Mouse (Mus musculus): ENCODE results near the gene Rpl18a. TPM values are rescaled to one million over a fixed set of nuclear protein-coding genes. Genes with fewer than 3 reads are reported as not detected.

Gene Rpl18a
- polyA plus RNA-seq, 1 experiment from 2014 or later, result 5,375 TPM

DNA sequence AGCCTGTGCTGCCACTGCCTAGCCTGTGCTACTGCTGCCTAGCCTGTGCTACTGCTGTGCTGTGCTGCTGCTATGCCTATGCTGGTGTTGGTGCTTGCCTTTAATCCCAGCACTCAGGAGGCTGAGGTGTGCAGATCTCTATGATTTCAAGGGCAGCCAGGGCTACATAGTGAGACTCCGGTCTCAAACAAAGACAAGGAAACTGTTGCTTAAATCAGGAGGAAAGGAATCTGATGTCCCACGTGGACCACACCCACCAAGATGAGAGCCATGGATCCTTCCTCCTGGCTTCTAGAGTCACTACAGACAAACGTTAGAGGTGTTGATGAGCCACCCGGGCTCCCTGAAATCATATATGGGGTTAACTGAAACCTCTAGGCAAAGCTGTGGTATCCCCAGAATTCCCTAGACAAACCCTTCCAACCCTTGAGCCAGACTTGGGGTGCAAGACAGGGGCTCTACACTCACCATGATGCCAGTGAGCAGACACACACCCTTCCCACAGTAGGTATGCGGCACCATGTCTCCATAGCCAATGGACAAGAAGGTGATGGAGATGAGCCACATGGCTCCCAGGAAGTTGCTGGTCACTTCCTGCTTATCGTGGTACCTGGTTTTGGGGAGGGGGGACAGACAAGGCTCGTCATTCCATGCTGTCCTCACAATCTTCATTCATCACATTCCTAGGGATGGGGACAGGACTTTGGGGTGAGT lies 46.9 kb downstream of the Rpl18a start:
- no peaks in the 10 kb centered on the region for H3K4me1 ChIP-seq (ENCODE audit: control insufficient read depth, insufficient read depth, low read length)
- no peaks in the 10 kb centered on the region for H3K36me3 ChIP-seq (ENCODE audit: control insufficient read depth, insufficient read depth, low read length)
- ATAC-seq (ENCODE audit: low FRiP score, low TSS enrichment), result no peak
- no peak overlapping the region for H3K4me3 ChIP-seq (ENCODE audit: low read length)
- H3K27ac ChIP-seq (ENCODE audit: low read depth, low read length), result no peak overlapping the region
- H3K9ac ChIP-seq (ENCODE audit: low read depth, low read length), result no peak overlapping the region
- no peak overlapping the region for H3K4me2 ChIP-seq (replicated peaks; ENCODE audit: low read depth, low read length)
- no peaks in the 10 kb centered on the region for H3K9me3 ChIP-seq (ENCODE audit: control insufficient read depth, low read length)
- WGBS, result 75% methylated on average over 7 of the region's 7 CpGs
- no peaks in the 10 kb centered on the region for H3K27me3 ChIP-seq (ENCODE audit: control insufficient read depth, insufficient read depth, low read length)

DNA sequence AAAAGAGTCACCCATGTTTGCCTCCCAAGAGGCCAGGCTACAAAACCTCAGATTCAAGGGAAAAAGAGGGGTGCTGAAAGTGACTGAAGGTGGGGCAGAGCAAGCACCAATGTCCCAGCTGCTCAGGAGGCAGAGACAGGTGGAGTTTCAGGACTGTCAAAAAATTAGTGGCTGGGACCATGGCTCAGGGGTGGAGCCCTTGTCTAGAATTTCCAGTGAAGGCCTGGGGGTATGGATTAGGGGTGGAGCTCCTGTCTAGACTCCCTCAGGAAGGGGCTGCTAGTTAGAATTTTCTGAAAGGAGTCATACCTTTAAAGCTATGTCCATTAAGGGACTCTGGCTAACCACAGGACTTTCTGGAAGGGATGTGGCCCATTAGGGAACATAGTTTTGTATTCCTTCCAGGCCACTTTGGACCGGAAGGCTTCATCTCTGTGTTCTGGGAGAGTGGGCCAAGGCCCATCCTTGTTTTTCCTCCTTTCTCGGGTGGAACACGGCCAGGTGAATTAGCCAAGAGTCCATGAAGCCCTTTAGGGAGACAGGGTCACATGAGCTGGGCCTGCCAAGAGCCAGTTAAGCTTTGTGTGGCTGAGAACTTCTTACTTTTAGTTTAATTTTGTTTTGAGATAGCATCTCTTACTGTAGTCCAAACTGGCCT lies 47.8 kb downstream of the Rpl18a start:
- no peak overlapping the region for H3K4me3 ChIP-seq (ENCODE audit: low read length)
- H3K27me3 ChIP-seq (ENCODE audit: control insufficient read depth, insufficient read depth, low read length), result no peaks in the 10 kb centered on the region
- no peak for ATAC-seq (ENCODE audit: low FRiP score, low TSS enrichment)
- no peak overlapping the region for H3K27ac ChIP-seq (ENCODE audit: low read depth, low read length)
- 85% methylated on average over 3 of the region's 3 CpGs for WGBS
- H3K9me3 ChIP-seq (ENCODE audit: control insufficient read depth, low read length), result no peaks in the 10 kb centered on the region
- no peak overlapping the region for H3K4me2 ChIP-seq (replicated peaks; ENCODE audit: low read depth, low read length)
- H3K36me3 ChIP-seq (ENCODE audit: control insufficient read depth, insufficient read depth, low read length), result no peaks in the 10 kb centered on the region
- no peak overlapping the region for H3K9ac ChIP-seq (ENCODE audit: low read depth, low read length)
- H3K4me1 ChIP-seq (ENCODE audit: control insufficient read depth, insufficient read depth, low read length), result no peaks in the 10 kb centered on the region

DNA sequence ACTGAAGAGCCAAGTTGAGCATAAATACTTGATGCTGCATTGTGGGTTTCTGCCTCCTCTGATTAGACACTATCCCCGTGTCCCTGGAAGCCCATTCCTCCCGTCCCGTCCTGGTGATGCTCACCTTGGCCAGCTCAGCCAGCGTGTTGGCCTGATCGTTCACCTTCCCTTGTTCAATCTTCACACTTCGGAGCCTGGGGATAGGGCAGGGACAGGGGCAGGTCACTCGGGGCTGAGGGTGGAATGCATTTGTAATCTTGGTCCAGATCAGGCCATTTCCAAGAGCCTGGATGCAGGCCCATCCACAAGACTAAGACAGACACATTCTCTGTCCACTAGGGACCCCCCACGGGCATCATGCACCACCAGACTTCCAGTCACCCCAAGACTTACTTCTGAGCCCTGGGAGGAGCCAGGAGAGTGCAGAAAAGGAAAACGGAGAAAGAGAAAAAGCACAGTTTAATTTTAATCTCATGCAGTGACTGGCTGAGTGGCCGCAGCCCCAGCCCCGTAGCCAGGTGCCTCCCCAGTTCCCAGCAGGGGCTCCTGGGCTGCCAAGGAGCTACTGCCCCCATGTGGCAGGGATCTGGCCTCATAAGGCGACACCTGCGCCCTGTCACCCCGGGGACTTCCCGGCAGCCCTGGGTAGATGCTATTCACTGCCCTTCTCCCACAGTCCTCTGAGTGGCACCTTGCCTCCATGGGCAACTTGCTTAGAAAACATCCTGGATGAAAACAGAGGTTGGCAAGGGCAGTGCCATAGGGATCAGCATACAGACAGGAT lies 50.6 kb downstream of the Rpl18a start:
- no peaks in the 10 kb centered on the region for H3K9me3 ChIP-seq (ENCODE audit: control insufficient read depth, low read length)
- H3K36me3 ChIP-seq (ENCODE audit: control insufficient read depth, insufficient read depth, low read length), result no peaks in the 10 kb centered on the region
- no peak for ATAC-seq (ENCODE audit: low FRiP score, low TSS enrichment)
- no peak overlapping the region for H3K4me2 ChIP-seq (replicated peaks; ENCODE audit: low read depth, low read length)
- H3K4me3 ChIP-seq (ENCODE audit: low read length), result no peak overlapping the region
- H3K27ac ChIP-seq (ENCODE audit: low read depth, low read length), result no peak overlapping the region
- peak overlapping the region; percentile 28 for H3K9ac ChIP-seq (ENCODE audit: low read depth, low read length)
- 49% methylated on average over 15 of the region's 15 CpGs for WGBS
- H3K27me3 ChIP-seq (ENCODE audit: control insufficient read depth, insufficient read depth, low read length), result no peaks in the 10 kb centered on the region
- H3K4me1 ChIP-seq (ENCODE audit: control insufficient read depth, insufficient read depth, low read length), result no peaks in the 10 kb centered on the region; the same call in 1 of the 2 replicates

DNA sequence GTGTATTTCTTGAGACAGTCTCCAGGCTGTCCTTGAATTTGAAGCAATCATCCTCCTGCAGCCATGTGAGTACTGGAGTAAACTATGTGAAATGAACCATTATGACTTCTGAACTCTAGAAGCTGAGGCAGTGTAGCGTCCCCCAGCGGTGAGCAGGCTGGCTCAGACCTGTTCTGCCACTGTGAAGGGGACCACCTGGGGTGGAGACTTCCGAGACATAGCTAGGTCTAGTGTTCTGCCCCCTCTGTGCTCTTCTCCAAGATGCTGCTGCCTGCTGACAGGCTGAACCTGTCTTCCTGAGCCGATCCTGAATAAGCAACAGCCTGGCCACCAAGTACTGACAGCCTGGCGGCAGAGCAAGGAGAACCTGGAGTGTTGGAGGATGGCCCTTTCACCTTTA lies 52.1 kb downstream of the Rpl18a start:
- Histone ChIP-seq H3K27ac (ENCODE audit: low read depth, low read length) (no peak overlapping the region), H3K36me3 (ENCODE audit: control insufficient read depth, insufficient read depth, low read length) (no peaks in the 10 kb centered on the region), H3K9ac (ENCODE audit: low read depth, low read length) (no peak overlapping the region), H3K9me3 (ENCODE audit: control insufficient read depth, low read length) (no peaks in the 10 kb centered on the region), H3K4me3 (ENCODE audit: low read length) (no peak overlapping the region), H3K4me1 (ENCODE audit: control insufficient read depth, insufficient read depth, low read length) (no peaks in the 10 kb centered on the region; the same call in 1 of the 2 replicates), H3K4me2 (replicated peaks; ENCODE audit: low read depth, low read length) (no peak overlapping the region), H3K27me3 (ENCODE audit: control insufficient read depth, insufficient read depth, low read length) (no peaks in the 10 kb centered on the region)
- 45% methylated on average over 5 of the region's 5 CpGs for WGBS
- ATAC-seq (ENCODE audit: low FRiP score, low TSS enrichment), result no peak

MicroRNAs encoded within 50 kb of the gene (microRNA counts, 519-probe panel; counts per million panel counts)
- not detected for microRNA mmu-miR-1969

Small RNAs within 50 kb of the gene (microRNA-seq; reads per million reads assigned to microRNA genes)
- gene Mir1969, result 3.6 reads per million, percentile 14 among the genes with 10 or more reads in this experiment
- not detected for gene Mir7067

Other genes starting within 250 kb of the Rpl18a start
- 62.2 and 62.6 TPM in 2 replicates for gene Pgpep1, start 237.0 kb downstream of the Rpl18a start, polyA plus RNA-seq (2014; fragmentation: Nextera tagmentation; extraction: Ambion mirVana)
- 353 and 447 TPM in 2 replicates for gene Lsm4, start 224.2 kb downstream of the Rpl18a start, polyA plus RNA-seq (2014; fragmentation: Nextera tagmentation; extraction: Ambion mirVana)
- 95.1 and 117 TPM in 2 replicates for gene Jund, start 198.5 kb downstream of the Rpl18a start, polyA plus RNA-seq (2014; fragmentation: Nextera tagmentation; extraction: Ambion mirVana)
- 0.12 TPM in 1 of 2 replicates, not detected in the other for gene Iqcn, start 194.0 kb downstream of the Rpl18a start, polyA plus RNA-seq (2014; fragmentation: Nextera tagmentation; extraction: Ambion mirVana)
- 0.23 and 0.73 TPM in 2 replicates for gene Gm3336, start 178.9 kb downstream of the Rpl18a start, polyA plus RNA-seq (2014; fragmentation: Nextera tagmentation; extraction: Ambion mirVana)
- 2.5 and 4.0 TPM in 2 replicates for gene Pde4c, start 173.7 kb downstream of the Rpl18a start, polyA plus RNA-seq (2014; fragmentation: Nextera tagmentation; extraction: Ambion mirVana)
- gene Rab3a, start 142.7 kb downstream of the Rpl18a start, polyA plus RNA-seq (2014; fragmentation: Nextera tagmentation; extraction: Ambion mirVana), result 14.3 and 16.4 TPM in 2 replicates
- gene Mpv17l2, start 136.5 kb downstream of the Rpl18a start, polyA plus RNA-seq (2014; fragmentation: Nextera tagmentation; extraction: Ambion mirVana), result 47.9 and 52.7 TPM in 2 replicates
- 33.3 and 49.1 TPM in 2 replicates for gene Pik3r2, start 120.7 kb downstream of the Rpl18a start, polyA plus RNA-seq (2014; fragmentation: Nextera tagmentation; extraction: Ambion mirVana)
- 13.4 and 17.2 TPM in 2 replicates for gene Mast3, start 92.4 kb downstream of the Rpl18a start, polyA plus RNA-seq (2014; fragmentation: Nextera tagmentation; extraction: Ambion mirVana)
- not detected in 2 replicates for gene Il12rb1, start 89.0 kb downstream of the Rpl18a start, polyA plus RNA-seq (2014; fragmentation: Nextera tagmentation; extraction: Ambion mirVana)
- gene Arrdc2, start 57.7 kb downstream of the Rpl18a start, polyA plus RNA-seq (2014; fragmentation: Nextera tagmentation; extraction: Ambion mirVana), result 4.7 and 5.7 TPM in 2 replicates
- 2.5 and 2.6 TPM in 2 replicates for gene Kcnn1, start 34.2 kb downstream of the Rpl18a start, polyA plus RNA-seq (2014; fragmentation: Nextera tagmentation; extraction: Ambion mirVana)
- 117 and 142 TPM in 2 replicates for gene Ccdc124, start 23.5 kb downstream of the Rpl18a start, polyA plus RNA-seq (2014; fragmentation: Nextera tagmentation; extraction: Ambion mirVana)
- 0.09 and 0.19 TPM in 2 replicates for gene Slc5a5, start 4.7 kb downstream of the Rpl18a start, polyA plus RNA-seq (2014; fragmentation: Nextera tagmentation; extraction: Ambion mirVana)
- gene Map1s, start 8.5 kb upstream of the Rpl18a start, polyA plus RNA-seq (2014; fragmentation: Nextera tagmentation; extraction: Ambion mirVana), result 32.1 and 43.4 TPM in 2 replicates